Mouse (Mus musculus): ENCODE measurements at regions not wholly inside any gene's neighbourhood (a gene's known extent, or its start where the extent isn't known, plus 50 kb on each side); places are given as distances from the start of the nearest gene placed in this dataset.
"Not testable (repeated sequence)": the region's sequence is repeated elsewhere in the genome, so short reads cannot be mapped to it uniquely, and the experiment has no call there.

- H3K4me2 ChIP-seq (ENCODE audit: low read depth, low read length); H3K36me3 ChIP-seq (ENCODE audit: control insufficient read depth, insufficient read depth, low read length); H3K9me3 ChIP-seq (ENCODE audit: control insufficient read depth, low read length); H3K4me3 ChIP-seq (ENCODE audit: low read length); H3K9ac ChIP-seq (ENCODE audit: low read depth, low read length); H3K4me1 ChIP-seq (ENCODE audit: control insufficient read depth, insufficient read depth, low read length); ATAC-seq; H3K27me3 ChIP-seq (replicated peaks; ENCODE audit: control insufficient read depth, insufficient read depth, low read length); H3K27ac ChIP-seq (ENCODE audit: low read length): not testable (repeated sequence)
- 91% methylated on average over 5 of the region's 5 CpGs for WGBS
Measured at GRCm38 (mm10) chr1:4660616-4661015, 147.1 kb upstream of the Gm37988 start.

- Histone ChIP-seq H3K36me3 (ENCODE audit: control insufficient read depth, insufficient read depth, low read length) (no peaks in the 10 kb centered on the region), H3K4me1 (ENCODE audit: control insufficient read depth, insufficient read depth, low read length) (no peaks in the 10 kb centered on the region), H3K4me3 (ENCODE audit: low read length) (no peak overlapping the region), H3K9me3 (ENCODE audit: control insufficient read depth, low read length) (no peaks in the 10 kb centered on the region), H3K27ac (ENCODE audit: low read length) (no peak overlapping the region), H3K27me3 (replicated peaks; ENCODE audit: control insufficient read depth, insufficient read depth, low read length) (no peaks in the 10 kb centered on the region), H3K4me2 (ENCODE audit: low read depth, low read length) (no peak overlapping the region), H3K9ac (ENCODE audit: low read depth, low read length) (no peak overlapping the region)
- ATAC-seq = no peak
- 90% methylated on average over 1 of the region's 1 CpGs for WGBS
Measured at GRCm38 (mm10) chr1:4661761-4662160, 145.9 kb upstream of the Gm37988 start.

GRCm38 (mm10) chr1:4669732-4670131, 138.0 kb upstream of the Gm37988 start:
- no peak for ATAC-seq
- Histone ChIP-seq H3K4me2 (ENCODE audit: low read depth, low read length) (no peak overlapping the region), H3K27ac (ENCODE audit: low read length) (no peak overlapping the region), H3K27me3 (replicated peaks; ENCODE audit: control insufficient read depth, insufficient read depth, low read length) (no peaks in the 10 kb centered on the region), H3K9me3 (ENCODE audit: control insufficient read depth, low read length) (no peaks in the 10 kb centered on the region), H3K9ac (ENCODE audit: low read depth, low read length) (no peak overlapping the region), H3K36me3 (ENCODE audit: control insufficient read depth, insufficient read depth, low read length) (no peaks in the 10 kb centered on the region), H3K4me1 (ENCODE audit: control insufficient read depth, insufficient read depth, low read length) (no peaks in the 10 kb centered on the region), H3K4me3 (ENCODE audit: low read length) (no peak overlapping the region)
- 49% methylated on average over 1 of the region's 1 CpGs for WGBS

GRCm38 (mm10) chr1:4671237-4672019, 136.3 kb upstream of the Gm37988 start:
- H3K9ac ChIP-seq (ENCODE audit: low read depth, low read length) = no peak overlapping the region
- no peak overlapping the region for H3K27ac ChIP-seq (ENCODE audit: low read length)
- no peaks in the 10 kb centered on the region for H3K27me3 ChIP-seq (replicated peaks; ENCODE audit: control insufficient read depth, insufficient read depth, low read length)
- no peak for ATAC-seq
- H3K4me2 ChIP-seq (ENCODE audit: low read depth, low read length) = no peak overlapping the region
- H3K9me3 ChIP-seq (ENCODE audit: control insufficient read depth, low read length) = no peaks in the 10 kb centered on the region
- H3K36me3 ChIP-seq (ENCODE audit: control insufficient read depth, insufficient read depth, low read length) = no peaks in the 10 kb centered on the region
- no peak overlapping the region for H3K4me3 ChIP-seq (ENCODE audit: low read length)
- no peaks in the 10 kb centered on the region for H3K4me1 ChIP-seq (ENCODE audit: control insufficient read depth, insufficient read depth, low read length)
- 20% methylated on average over 1 of the region's 1 CpGs for WGBS

GRCm38 (mm10) chr1:4672344-4672743, 135.3 kb upstream of the Gm37988 start:
- H3K36me3 ChIP-seq (ENCODE audit: control insufficient read depth, insufficient read depth, low read length) = no peaks in the 10 kb centered on the region
- no peaks in the 10 kb centered on the region for H3K9me3 ChIP-seq (ENCODE audit: control insufficient read depth, low read length)
- WGBS = 9% methylated on average over 4 of the region's 4 CpGs
- no peak overlapping the region for H3K9ac ChIP-seq (ENCODE audit: low read depth, low read length)
- no peak for ATAC-seq
- no peak overlapping the region for H3K4me2 ChIP-seq (ENCODE audit: low read depth, low read length)
- H3K27ac ChIP-seq (ENCODE audit: low read length) = no peak overlapping the region
- no peaks in the 10 kb centered on the region for H3K27me3 ChIP-seq (replicated peaks; ENCODE audit: control insufficient read depth, insufficient read depth, low read length)
- H3K4me1 ChIP-seq (ENCODE audit: control insufficient read depth, insufficient read depth, low read length) = no peaks in the 10 kb centered on the region
- no peak overlapping the region for H3K4me3 ChIP-seq (ENCODE audit: low read length)

GRCm38 (mm10) chr1:4687605-4688004, 120.1 kb upstream of the Gm37988 start:
- H3K9me3 ChIP-seq (ENCODE audit: control insufficient read depth, low read length) = no peaks in the 10 kb centered on the region
- H3K4me1 ChIP-seq (ENCODE audit: control insufficient read depth, insufficient read depth, low read length) = no peaks in the 10 kb centered on the region
- 86% methylated on average over 9 of the region's 9 CpGs for WGBS
- no peaks in the 10 kb centered on the region for H3K36me3 ChIP-seq (ENCODE audit: control insufficient read depth, insufficient read depth, low read length)
- H3K9ac ChIP-seq (ENCODE audit: low read depth, low read length) = no peak overlapping the region
- no peak for ATAC-seq
- H3K4me2 ChIP-seq (ENCODE audit: low read depth, low read length) = no peak overlapping the region
- no peaks in the 10 kb centered on the region for H3K27me3 ChIP-seq (replicated peaks; ENCODE audit: control insufficient read depth, insufficient read depth, low read length)
- no peak overlapping the region for H3K27ac ChIP-seq (ENCODE audit: low read length)
- H3K4me3 ChIP-seq (ENCODE audit: low read length) = no peak overlapping the region

GRCm38 (mm10) chr1:4689096-4689495, 118.6 kb upstream of the Gm37988 start:
- 34% methylated on average over 26 of the region's 26 CpGs for WGBS
- Histone ChIP-seq H3K4me1 (ENCODE audit: control insufficient read depth, insufficient read depth, low read length) (no peaks in the 10 kb centered on the region), H3K36me3 (ENCODE audit: control insufficient read depth, insufficient read depth, low read length) (no peaks in the 10 kb centered on the region), H3K9ac (ENCODE audit: low read depth, low read length) (no peak overlapping the region), H3K4me2 (ENCODE audit: low read depth, low read length) (peak overlapping the region; percentile 34; the same call in 1 of the 2 replicates), H3K27me3 (replicated peaks; ENCODE audit: control insufficient read depth, insufficient read depth, low read length) (no peaks in the 10 kb centered on the region), H3K4me3 (ENCODE audit: low read length) (0 out of 2 replicates have a peak overlapping the region, but pooled peaks have one; percentile 14), H3K27ac (ENCODE audit: low read length) (no peak overlapping the region), H3K9me3 (ENCODE audit: control insufficient read depth, low read length) (no peaks in the 10 kb centered on the region)
- ATAC-seq = no peak

GRCm38 (mm10) chr1:4703316-4703715, 104.4 kb upstream of the Gm37988 start:
- no peaks in the 10 kb centered on the region for H3K36me3 ChIP-seq (ENCODE audit: control insufficient read depth, insufficient read depth, low read length)
- no peaks in the 10 kb centered on the region for H3K4me1 ChIP-seq (ENCODE audit: control insufficient read depth, insufficient read depth, low read length)
- 76% methylated on average over 3 of the region's 3 CpGs for WGBS
- no peaks in the 10 kb centered on the region for H3K27me3 ChIP-seq (replicated peaks; ENCODE audit: control insufficient read depth, insufficient read depth, low read length)
- no peak overlapping the region for H3K4me3 ChIP-seq (ENCODE audit: low read length)
- H3K27ac ChIP-seq (ENCODE audit: low read length) = no peak overlapping the region
- H3K9me3 ChIP-seq (ENCODE audit: control insufficient read depth, low read length) = no peaks in the 10 kb centered on the region
- no peak overlapping the region for H3K9ac ChIP-seq (ENCODE audit: low read depth, low read length)
- H3K4me2 ChIP-seq (ENCODE audit: low read depth, low read length) = no peak overlapping the region
- ATAC-seq = no peak

GRCm38 (mm10) chr1:4706171-4706570, 101.5 kb upstream of the Gm37988 start:
- Histone ChIP-seq H3K9ac (ENCODE audit: low read depth, low read length) (no peak overlapping the region), H3K27me3 (replicated peaks; ENCODE audit: control insufficient read depth, insufficient read depth, low read length) (no peaks in the 10 kb centered on the region), H3K27ac (ENCODE audit: low read length) (no peak overlapping the region), H3K4me3 (ENCODE audit: low read length) (no peak overlapping the region), H3K9me3 (ENCODE audit: control insufficient read depth, low read length) (no peaks in the 10 kb centered on the region), H3K36me3 (ENCODE audit: control insufficient read depth, insufficient read depth, low read length) (no peaks in the 10 kb centered on the region), H3K4me2 (ENCODE audit: low read depth, low read length) (no peak overlapping the region), H3K4me1 (ENCODE audit: control insufficient read depth, insufficient read depth, low read length) (no peaks in the 10 kb centered on the region)
- 77% methylated on average over 6 of the region's 6 CpGs for WGBS
- no peak for ATAC-seq

All from intestine, embryonic 16.5 days (tissue).